ENCODE assay signal across 18 mouse cellular contexts in the genomic region with DNA sequence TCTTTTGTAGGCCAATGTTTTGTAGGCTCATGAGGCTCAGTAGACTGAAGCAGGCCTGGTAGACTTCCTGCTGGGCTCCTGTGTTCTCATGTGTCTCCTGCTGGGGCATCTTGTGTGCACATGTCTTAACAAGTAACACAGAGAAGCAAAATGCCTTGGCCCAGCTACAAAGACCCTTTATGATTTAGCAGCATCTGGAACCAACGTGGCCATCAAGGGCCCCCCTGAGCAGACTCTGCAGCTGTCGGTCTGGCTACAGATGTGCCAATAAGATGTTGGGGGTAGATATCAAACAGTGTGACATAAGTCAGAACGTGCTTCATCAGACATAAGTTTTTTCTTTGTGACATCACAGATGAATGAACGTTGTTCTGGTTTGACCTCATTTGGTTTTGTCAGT.
DNase-seq lines count a peak whose midpoint lies in the region; ATAC-seq and TF ChIP-seq lines count a peak whose summit lies in the region.
"Had no signal": no experiment of that assay in that cellular context is flagged by ENCODE, and none has a peak within 500 bp of the region (broad histone marks: within the 10 kb centered on the region; RNA-seq: fewer than 3 reads in every experiment).

No protein-coding gene starts in this region.

- no peak overlapping the region for H3K27ac ChIP-seq in midbrain, embryonic 11.5 days (ENCODE audit: low read depth, low read length)
- no peak overlapping the region for H3K27ac ChIP-seq in midbrain, embryonic 16.5 days (ENCODE audit: low read length)
- H3K27ac ChIP-seq in limb, embryonic 11.5 days (replicated peaks; ENCODE audit: low read depth, low read length) = no peak overlapping the region
- H3K27ac ChIP-seq in forebrain, embryonic 16.5 days (ENCODE audit: low read length) = no peak overlapping the region
- no peak overlapping the region for H3K27ac ChIP-seq in lung, postnatal 0 days (ENCODE audit: low read length)
- H3K27ac ChIP-seq: forebrain, embryonic 15.5 days; gastrocnemius, adult 2 months; hindbrain, embryonic 15.5 days had no signal

- no peak for TF ChIP-seq EP300 in lung, postnatal 0 days (IDR thresholded peaks at IDR 0.05)

- no peaks in the 10 kb centered on the region for H3K9me3 ChIP-seq in midbrain, embryonic 11.5 days (ENCODE audit: control insufficient read depth, low read length)
- no peaks in the 10 kb centered on the region for H3K9me3 ChIP-seq in midbrain, embryonic 16.5 days (replicated peaks; ENCODE audit: control insufficient read depth, low read length, poor library complexity, severe bottlenecking)
- H3K9me3 ChIP-seq in limb, embryonic 11.5 days (ENCODE audit: control insufficient read depth, low read length) = no peaks in the 10 kb centered on the region
- H3K9me3 ChIP-seq in forebrain, embryonic 16.5 days (ENCODE audit: control insufficient read depth, low read length) = no peaks in the 10 kb centered on the region
- H3K9me3 ChIP-seq in lung, postnatal 0 days (ENCODE audit: low read length) = no peaks in the 10 kb centered on the region
- H3K9me3 ChIP-seq: forebrain, embryonic 15.5 days; heart, embryonic 12.5 days; hindbrain, embryonic 15.5 days had no signal

- no peak overlapping the region for H3K4me2 ChIP-seq in midbrain, embryonic 11.5 days
- H3K4me2 ChIP-seq in midbrain, embryonic 16.5 days (ENCODE audit: low read length) = no peak overlapping the region
- H3K4me2 ChIP-seq in limb, embryonic 11.5 days (ENCODE audit: low read depth, severe bottlenecking) = no peak overlapping the region
- H3K4me2 ChIP-seq in forebrain, embryonic 16.5 days (ENCODE audit: low read length) = no peak overlapping the region
- no peak overlapping the region for H3K4me2 ChIP-seq in lung, postnatal 0 days (replicated peaks; ENCODE audit: low read depth, low read length)
- H3K4me2 ChIP-seq: forebrain, embryonic 15.5 days; heart, embryonic 12.5 days; hindbrain, embryonic 15.5 days had no signal

- H3K27me3 ChIP-seq in midbrain, embryonic 11.5 days (ENCODE audit: control insufficient read depth, insufficient read depth, low read length) = no peaks in the 10 kb centered on the region
- H3K27me3 ChIP-seq in midbrain, embryonic 16.5 days (ENCODE audit: control insufficient read depth, insufficient read depth, low read depth, low read length) = no peaks in the 10 kb centered on the region
- no peaks in the 10 kb centered on the region for H3K27me3 ChIP-seq in limb, embryonic 11.5 days (ENCODE audit: control insufficient read depth, insufficient read depth, low read length)
- H3K27me3 ChIP-seq in forebrain, embryonic 16.5 days (replicated peaks; ENCODE audit: control insufficient read depth, insufficient read depth, low read length) = no peaks in the 10 kb centered on the region
- H3K27me3 ChIP-seq in lung, postnatal 0 days (replicated peaks; ENCODE audit: insufficient read depth, low read length) = no peaks in the 10 kb centered on the region
- H3K27me3 ChIP-seq: forebrain, embryonic 15.5 days; heart, embryonic 12.5 days; hindbrain, embryonic 15.5 days had no signal

- 68% methylated on average over 4 of the region's 4 CpGs for WGBS in midbrain, embryonic 11.5 days
- 62% methylated on average over 4 of the region's 4 CpGs for WGBS in midbrain, embryonic 16.5 days
- 50% methylated on average over 4 of the region's 4 CpGs for WGBS in limb, embryonic 11.5 days
- WGBS in forebrain, embryonic 16.5 days = 72% methylated on average over 4 of the region's 4 CpGs
- WGBS in lung, postnatal 0 days = 71% methylated on average over 4 of the region's 4 CpGs

- H3K9ac ChIP-seq in midbrain, embryonic 11.5 days (ENCODE audit: low read length) = no peak overlapping the region
- no peak overlapping the region for H3K9ac ChIP-seq in midbrain, embryonic 16.5 days (ENCODE audit: low read depth, low read length)
- no peak overlapping the region for H3K9ac ChIP-seq in limb, embryonic 11.5 days (ENCODE audit: low read length)
- H3K9ac ChIP-seq in forebrain, embryonic 16.5 days (replicated peaks; ENCODE audit: low read depth, low read length) = no peak overlapping the region
- no peak overlapping the region for H3K9ac ChIP-seq in lung, postnatal 0 days (replicated peaks; ENCODE audit: low read depth)
- H3K9ac ChIP-seq: forebrain, embryonic 15.5 days; heart, embryonic 12.5 days; hindbrain, embryonic 15.5 days had no signal

- H3K4me1 ChIP-seq in midbrain, embryonic 11.5 days (ENCODE audit: control insufficient read depth, insufficient read depth, low read length) = no peaks in the 10 kb centered on the region
- no peaks in the 10 kb centered on the region for H3K4me1 ChIP-seq in midbrain, embryonic 16.5 days (ENCODE audit: control insufficient read depth, insufficient read depth, low read length)
- H3K4me1 ChIP-seq in limb, embryonic 11.5 days (ENCODE audit: control insufficient read depth, insufficient read depth, low read length) = peaks cover 5% of the 10 kb centered on the region; the same call in 1 of the 2 replicates
- H3K4me1 ChIP-seq in forebrain, embryonic 16.5 days (replicated peaks; ENCODE audit: control insufficient read depth, insufficient read depth, low read length) = no peaks in the 10 kb centered on the region
- no peaks in the 10 kb centered on the region for H3K4me1 ChIP-seq in lung, postnatal 0 days (ENCODE audit: insufficient read depth, low read depth, low read length)
- H3K4me1 ChIP-seq: heart, embryonic 12.5 days; hindbrain, embryonic 15.5 days had no signal

- no peaks in the 10 kb centered on the region for H3K36me3 ChIP-seq in midbrain, embryonic 11.5 days (ENCODE audit: control insufficient read depth, insufficient read depth, low read length)
- no peaks in the 10 kb centered on the region for H3K36me3 ChIP-seq in midbrain, embryonic 16.5 days (ENCODE audit: control insufficient read depth, insufficient read depth, low read length)
- H3K36me3 ChIP-seq in limb, embryonic 11.5 days (ENCODE audit: control insufficient read depth, insufficient read depth, low read length) = no peaks in the 10 kb centered on the region
- no peaks in the 10 kb centered on the region for H3K36me3 ChIP-seq in forebrain, embryonic 16.5 days (ENCODE audit: control insufficient read depth, insufficient read depth)
- H3K36me3 ChIP-seq in lung, postnatal 0 days (ENCODE audit: insufficient read depth, low read length) = no peaks in the 10 kb centered on the region
- H3K36me3 ChIP-seq: forebrain, embryonic 15.5 days; heart, embryonic 12.5 days; hindbrain, embryonic 15.5 days had no signal

- ATAC-seq in midbrain, embryonic 11.5 days (ENCODE audit: low FRiP score) = no peak
- no peak for ATAC-seq in midbrain, embryonic 16.5 days
- no peak for ATAC-seq in limb, embryonic 11.5 days (ENCODE audit: insufficient number of reproducible peaks, low FRiP score, low TSS enrichment, low read depth)
- no peak for ATAC-seq in forebrain, embryonic 16.5 days
- no peak for ATAC-seq in lung, postnatal 0 days
- ATAC-seq: forebrain, embryonic 15.5 days; inflammation-experienced regulatory T-cells, adult 6 months had no signal

- no peak for TF ChIP-seq CTCF in lung, postnatal 0 days (IDR thresholded peaks at IDR 0.05)

- no peak overlapping the region for H3K4me3 ChIP-seq in midbrain, embryonic 11.5 days (ENCODE audit: low read depth, low read length)
- H3K4me3 ChIP-seq in midbrain, embryonic 16.5 days (ENCODE audit: low read depth, low read length) = no peak overlapping the region
- H3K4me3 ChIP-seq in limb, embryonic 11.5 days (ENCODE audit: low read depth, low read length) = no peak overlapping the region
- H3K4me3 ChIP-seq in forebrain, embryonic 16.5 days (replicated peaks; ENCODE audit: low read length) = no peak overlapping the region
- H3K4me3 ChIP-seq in lung, postnatal 0 days (ENCODE audit: low read depth, low read length) = no peak overlapping the region
- H3K4me3 ChIP-seq: forebrain, embryonic 15.5 days; gastrocnemius, adult 2 months; heart, embryonic 12.5 days; hindbrain, embryonic 15.5 days had no signal

- DNase-seq in midbrain, embryonic 11.5 days (ENCODE audit: low spot score, missing footprints) = peak; percentile 75
- peak; percentile 9 for DNase-seq in embryo, embryonic 11.5 days (ENCODE audit: low read depth, low spot score)
- DNase-seq in limb, embryonic 11.5 days (ENCODE audit: low spot score) = peak; percentile 33
- peak; percentile 56 for DNase-seq in mesoderm, embryonic 11.5 days (ENCODE audit: low read depth, low spot score)
- DNase-seq in lung, postnatal 0 days (ENCODE audit: low spot score) = no peak
- no peak for DNase-seq in right cerebral cortex, postnatal 25 days
- DNase-seq: adrenal gland, postnatal 10 days; cerebellum, adult 11 months; cerebellum, adult 8-10 months; cerebellum, postnatal 25 days; gastrocnemius, adult 2 months; gastrocnemius, postnatal 25 days had no signal

Comparison
In these comparisons a context has a peak if more than half of its experiments do, and no peak if none do; other contexts are left out.
1. DNase-seq: peak in midbrain, embryonic 11.5 days (single experiment), embryo, embryonic 11.5 days (single experiment), limb, embryonic 11.5 days (single experiment) and mesoderm, embryonic 11.5 days (single experiment); none in lung, postnatal 0 days (single experiment) and right cerebral cortex, postnatal 25 days (single experiment).